Mouse (Mus musculus) midbrain, postnatal 0 days (tissue): ENCODE results near the gene Gas7. TPM values are rescaled to one million over a fixed set of nuclear protein-coding genes. Genes with fewer than 3 reads are reported as not detected.

ENCODE experiments used
- ATAC-seq: fragments of 200-750 bp; cut with Nextera tagmentation; 2 replicates; pipeline ENCODE4 v1.8.0; 2017; ENCODE audit warnings: moderate number of reproducible peaks, mild to moderate bottlenecking, moderate TSS enrichment, moderate library complexity; ENCODE audit not compliant: low FRiP score
- DNase-seq: peaks from one replicate; pipeline ENCODE4 v3.0.0-alpha.2; 2015; ENCODE audit warnings: low spot score
- H3K27ac ChIP-seq: fragments of 300-500 bp; sonication (generic); 2 replicates; pipeline ENCODE4 v1.5.1; 2014; ENCODE audit warnings: low read depth, mild to moderate bottlenecking, low read length, mixed read lengths
- H3K27me3 ChIP-seq: fragments of 300-500 bp; sonication (generic); 2 replicates; pipeline ENCODE4 v1.6.1; 2014; ENCODE audit warnings: low read length, control low read depth, mixed read lengths; ENCODE audit not compliant: insufficient read depth
- H3K36me3 ChIP-seq: fragments of 300-500 bp; sonication (generic); 2 replicates; pipeline ENCODE4 v1.6.1; 2014; ENCODE audit warnings: low read length, control low read depth, mixed read lengths; ENCODE audit not compliant: insufficient read depth
- H3K4me1 ChIP-seq: fragments of 300-500 bp; sonication (generic); 2 replicates; pipeline ENCODE4 v1.6.1; 2014; ENCODE audit warnings: mild to moderate bottlenecking, control low read depth, antibody characterized with exemption, low read length, mixed read lengths; ENCODE audit not compliant: insufficient read depth
- H3K4me2 ChIP-seq: fragments of 300-500 bp; sonication (generic); 2 replicates; pipeline ENCODE4 v1.6.1; 2014; ENCODE audit warnings: low read depth, mild to moderate bottlenecking, low read length, mixed read lengths; ENCODE audit not compliant: poor library complexity, severe bottlenecking
- H3K4me3 ChIP-seq: fragments of 300-500 bp; sonication (generic); 2 replicates; pipeline ENCODE4 v1.5.1; 2014; ENCODE audit warnings: low read depth, mild to moderate bottlenecking, low read length, moderate library complexity
- H3K9ac ChIP-seq: fragments of 300-500 bp; sonication (generic); replicated peaks from 2 replicates; pipeline ENCODE4 v1.6.1; 2014; ENCODE audit warnings: mild to moderate bottlenecking, low read length, moderate library complexity, mixed read lengths; ENCODE audit not compliant: poor library complexity, severe bottlenecking
- H3K9me3 ChIP-seq: fragments of 300-500 bp; sonication (generic); 2 replicates; pipeline ENCODE4 v1.6.1; 2016; ENCODE audit warnings: low read length, control low read depth
- CTCF ChIP-seq: IDR thresholded peaks from 2 replicates; pipeline ENCODE4 v1.5.1; 2016; ENCODE audit warnings: antibody characterized with exemption, mild to moderate bottlenecking
- WGBS: fragments of 180-500 bp; shearing (Covaris S2); extraction: QIAGEN DNeasy Blood & Tissue Kit; methylation state at CpG from one replicate; pipeline ENCODE4 v1.1.7; 2014; 5-methylcytosine and 5-hydroxymethylcytosine counted together
- polyA plus RNA-seq: library from polyadenylated mRNA; unstranded; fragments of >200 nt; fragmentation: Nextera tagmentation; extraction: Ambion mirVana; gene quantifications from 2 replicates; pipeline ENCODE4 v1.2.1, GENCODE M21; 2015
- total RNA-seq: library from RNA; depleted of rRNA; stranded (reverse); fragments of >200 nt; gene quantifications from 2 replicates; pipeline ENCODE4 v1.2.3, GENCODE M21; 2014

Gene Gas7
- total and polyA plus RNA-seq, 2 experiments from 2014 or later: 82.1 to 118 TPM

DNA sequence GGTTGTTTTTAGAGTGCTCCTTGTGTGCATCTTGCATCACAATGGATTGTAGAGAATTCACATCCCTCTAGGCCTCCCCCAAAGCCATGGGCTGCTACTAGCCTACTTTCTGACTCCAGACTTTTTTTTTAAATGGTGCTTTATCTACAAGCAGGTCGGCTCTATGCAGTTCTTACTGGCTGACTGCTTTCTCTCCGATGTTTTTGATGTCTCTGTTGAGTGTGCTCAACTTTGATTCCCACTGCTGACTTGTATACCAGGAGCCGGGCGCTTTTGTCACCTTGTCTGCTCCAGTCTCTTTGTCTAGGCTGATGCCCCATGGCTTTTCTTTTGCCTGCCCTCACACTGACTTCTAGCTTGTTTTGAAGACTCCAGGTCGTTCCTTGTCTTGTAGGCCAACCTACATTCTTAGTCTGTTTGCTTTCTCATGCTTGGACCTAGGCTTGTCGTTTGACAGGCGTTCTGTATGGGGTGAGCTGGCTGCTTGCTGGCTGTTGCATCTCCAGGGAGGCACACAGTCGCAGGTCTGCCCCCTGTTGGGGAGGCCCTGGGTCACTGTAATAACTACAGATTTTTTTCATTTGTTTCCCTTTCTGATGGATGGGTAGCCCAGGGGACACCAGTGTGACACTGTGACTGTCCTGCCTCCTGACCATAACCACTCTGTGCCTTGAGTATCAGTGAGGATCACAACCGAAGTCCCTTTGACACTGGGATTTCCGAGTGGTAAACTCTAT, 194.9 kb downstream of the Gas7 start:
- no peak overlapping the region for H3K4me2 ChIP-seq
- no peak for TF ChIP-seq CTCF
- no peaks in the 10 kb centered on the region for H3K27me3 ChIP-seq
- no peak overlapping the region for H3K4me3 ChIP-seq
- no peak for ATAC-seq
- H3K27ac ChIP-seq: no peak overlapping the region
- H3K9me3 ChIP-seq: no peaks in the 10 kb centered on the region
- WGBS: 50% methylated on average over 10 of the region's 10 CpGs
- no peak overlapping the region for H3K9ac ChIP-seq
- DNase-seq: no peak
- H3K36me3 ChIP-seq: no peaks in the 10 kb centered on the region
- H3K4me1 ChIP-seq: peaks cover 13% of the 10 kb centered on the region

DNA sequence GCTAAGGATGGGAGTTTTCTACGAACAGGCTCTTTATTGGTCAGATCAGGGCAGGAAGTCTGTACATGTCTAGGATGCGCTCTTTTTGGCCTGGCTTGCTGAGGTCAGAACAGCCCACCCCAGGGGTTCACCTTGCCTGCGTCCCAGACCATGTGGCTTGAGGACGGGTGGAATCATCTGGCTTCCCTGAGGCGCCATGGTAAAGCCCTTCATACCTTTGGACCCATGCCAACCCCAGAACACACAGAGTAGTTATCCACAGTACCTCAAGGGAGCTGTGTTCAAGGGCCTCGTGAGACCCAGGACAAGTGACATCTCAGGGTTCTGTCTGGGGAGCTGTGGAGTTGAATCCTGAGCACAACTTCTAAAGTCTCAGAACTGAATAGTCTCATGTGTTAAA, 196.5 kb downstream of the Gas7 start:
- Histone ChIP-seq H3K4me3 (no peak overlapping the region), H3K4me1 (peaks cover 18% of the 10 kb centered on the region), H3K27ac (no peak overlapping the region), H3K36me3 (no peaks in the 10 kb centered on the region), H3K9me3 (no peaks in the 10 kb centered on the region), H3K27me3 (no peaks in the 10 kb centered on the region), H3K9ac (no peak overlapping the region), H3K4me2 (no peak overlapping the region)
- no peak for TF ChIP-seq CTCF
- DNase-seq (no peak), ATAC-seq (no peak)
- WGBS: 79% methylated on average over 6 of the region's 6 CpGs

DNA sequence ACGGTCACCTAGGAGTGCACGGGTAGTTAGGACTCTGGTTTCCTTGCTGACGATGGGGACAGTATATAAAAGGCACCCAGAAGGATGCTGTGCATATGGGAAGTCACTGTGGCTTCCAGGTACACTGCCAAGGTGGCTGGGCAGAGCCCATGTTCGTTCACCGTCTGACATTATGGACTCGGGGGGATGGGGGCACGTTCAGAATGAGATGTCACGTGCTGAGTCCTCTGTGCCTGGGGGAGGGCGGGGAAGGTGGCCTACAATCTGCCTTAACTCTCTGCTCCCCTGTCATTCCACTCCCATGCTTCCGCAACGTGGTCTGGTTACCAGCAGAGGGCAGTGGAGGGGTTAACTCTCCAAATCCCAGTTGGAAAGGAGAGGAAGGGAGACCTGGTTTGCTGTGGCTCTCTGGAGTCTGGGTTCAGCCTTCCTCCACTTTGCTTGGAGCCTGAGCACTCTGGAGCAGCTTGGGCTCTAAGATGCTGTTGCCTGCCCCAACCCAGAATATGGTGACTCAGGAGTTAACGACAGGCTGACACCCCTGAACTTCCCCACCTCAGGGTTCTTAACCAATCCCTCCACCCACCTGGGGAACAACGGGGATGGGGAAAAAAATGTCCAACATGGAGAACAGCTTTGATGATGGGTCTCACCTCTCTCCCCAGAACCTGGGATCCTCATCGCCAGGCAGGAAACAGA, 197.1 kb downstream of the Gas7 start:
- Histone ChIP-seq H3K9me3 (no peaks in the 10 kb centered on the region), H3K27ac (no peak overlapping the region), H3K9ac (0 out of 2 replicates have a peak overlapping the region, but pooled peaks have one; percentile 24), H3K4me3 (peak overlapping the region; percentile 24; the same call in 1 of the 2 replicates), H3K4me1 (peaks cover 18% of the 10 kb centered on the region), H3K4me2 (peak overlapping the region; percentile 39), H3K27me3 (no peaks in the 10 kb centered on the region), H3K36me3 (no peaks in the 10 kb centered on the region)
- peak; percentile 82 for TF ChIP-seq CTCF
- ATAC-seq: peak; percentile 29; the same call in 1 of the 2 replicates
- 12% methylated on average over 14 of the region's 14 CpGs for WGBS
- DNase-seq: peak; percentile 77

DNA sequence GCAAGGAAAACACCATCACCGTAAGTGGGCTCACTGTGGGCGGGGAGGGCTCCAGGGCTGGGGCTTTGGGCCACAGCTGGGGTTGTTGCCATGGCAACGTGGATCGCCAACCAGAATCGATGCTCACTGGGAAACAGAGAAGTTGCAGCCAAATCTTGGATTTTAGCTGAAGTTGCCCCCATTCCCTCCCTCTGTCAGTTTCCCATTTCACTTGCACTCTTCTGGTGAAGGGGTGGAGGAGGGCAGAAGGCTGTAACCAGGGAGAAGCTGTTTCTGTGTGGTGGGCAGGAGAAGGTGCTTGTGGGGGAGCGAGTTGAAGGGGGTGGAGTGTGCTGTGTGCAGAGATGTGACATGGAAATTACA, 197.6 kb downstream of the Gas7 start:
- H3K4me1 ChIP-seq: peaks cover 18% of the 10 kb centered on the region
- H3K4me3 ChIP-seq: peak overlapping the region; percentile 24; the same call in 1 of the 2 replicates
- H3K27ac ChIP-seq: no peak overlapping the region
- TF ChIP-seq CTCF: no peak
- DNase-seq (peak; percentile 51), ATAC-seq (no peak)
- 14% methylated on average over 6 of the region's 6 CpGs for WGBS
- H3K4me2 ChIP-seq: peak overlapping the region; percentile 39
- H3K27me3 ChIP-seq: no peaks in the 10 kb centered on the region
- no peaks in the 10 kb centered on the region for H3K36me3 ChIP-seq
- 0 out of 2 replicates have a peak overlapping the region, but pooled peaks have one; percentile 24 for H3K9ac ChIP-seq
- no peaks in the 10 kb centered on the region for H3K9me3 ChIP-seq

DNA sequence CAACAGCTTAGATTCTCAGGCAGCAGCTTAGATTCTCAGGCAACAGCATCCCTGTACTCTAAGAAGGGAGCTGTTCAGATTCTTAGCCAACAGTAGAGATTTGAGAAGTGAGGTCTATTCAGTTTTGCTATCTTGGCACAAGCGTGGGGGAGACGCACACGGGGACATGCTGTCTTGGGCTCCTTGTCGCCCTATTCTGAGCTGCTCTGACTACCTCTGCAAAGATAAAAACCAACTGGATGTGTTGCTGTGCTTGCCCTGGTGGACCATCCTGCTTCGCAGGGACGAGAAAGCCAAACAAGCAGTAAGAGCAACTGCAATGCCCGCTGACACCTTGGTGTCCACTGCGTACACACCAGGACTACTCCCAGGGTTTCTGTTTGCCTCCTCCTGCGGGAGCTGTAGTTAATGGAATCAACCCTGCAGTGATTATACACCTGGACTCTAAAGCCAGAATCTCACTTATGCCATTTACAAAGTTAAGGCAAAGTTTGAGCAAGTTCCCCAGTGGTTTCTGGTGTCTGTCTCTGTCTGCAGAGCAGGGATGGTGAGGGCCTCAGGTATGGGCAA, 198.4 kb downstream of the Gas7 start:
- Histone ChIP-seq H3K4me2 (no peak overlapping the region), H3K36me3 (no peaks in the 10 kb centered on the region), H3K9me3 (no peaks in the 10 kb centered on the region), H3K27me3 (no peaks in the 10 kb centered on the region), H3K27ac (no peak overlapping the region), H3K4me1 (peaks cover 18% of the 10 kb centered on the region), H3K4me3 (no peak overlapping the region), H3K9ac (no peak overlapping the region)
- no peak for DNase-seq
- TF ChIP-seq CTCF: no peak
- ATAC-seq: no peak
- WGBS: 86% methylated on average over 9 of the region's 9 CpGs

DNA sequence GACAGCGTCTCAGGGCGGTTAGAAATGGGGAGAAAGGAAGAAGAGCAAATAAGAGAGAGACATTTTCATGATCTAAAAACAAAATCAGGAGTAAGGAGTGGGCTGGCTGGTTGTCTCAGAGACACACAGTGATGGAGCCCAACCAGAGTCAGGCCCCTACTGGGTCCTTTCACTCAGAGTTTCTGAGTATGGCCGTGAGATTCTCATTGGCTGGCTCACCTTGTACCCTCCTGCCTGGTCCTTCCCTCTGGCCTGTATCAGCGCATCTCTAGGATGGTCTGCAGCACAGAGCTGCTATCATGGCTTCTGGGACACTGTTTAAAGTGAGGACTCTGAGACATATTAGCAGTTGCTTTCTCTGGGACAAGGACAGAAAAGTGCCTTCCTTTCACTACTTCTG, 199.3 kb downstream of the Gas7 start:
- Histone ChIP-seq H3K4me2 (no peak overlapping the region), H3K36me3 (no peaks in the 10 kb centered on the region), H3K9ac (no peak overlapping the region), H3K4me3 (no peak overlapping the region), H3K27me3 (no peaks in the 10 kb centered on the region), H3K27ac (no peak overlapping the region), H3K9me3 (no peaks in the 10 kb centered on the region), H3K4me1 (peaks cover 18% of the 10 kb centered on the region)
- no peak for TF ChIP-seq CTCF
- WGBS: 93% methylated on average over 4 of the region's 4 CpGs
- no peak for DNase-seq
- no peak for ATAC-seq
